Mouse (Mus musculus) B cell, adult 2 months (primary cell): Measurements from ENCODE around the gene Vmn2r51.
"Not testable (repeated sequence)": the region's sequence is repeated elsewhere in the genome, so short reads cannot be mapped to it uniquely, and the experiment has no call there.

ENCODE experiments used
- DNase-seq, 2 experiments: peaks; one replicate each; pipeline ENCODE4 v3.0.0; 2022

Gene Vmn2r51

DNA sequence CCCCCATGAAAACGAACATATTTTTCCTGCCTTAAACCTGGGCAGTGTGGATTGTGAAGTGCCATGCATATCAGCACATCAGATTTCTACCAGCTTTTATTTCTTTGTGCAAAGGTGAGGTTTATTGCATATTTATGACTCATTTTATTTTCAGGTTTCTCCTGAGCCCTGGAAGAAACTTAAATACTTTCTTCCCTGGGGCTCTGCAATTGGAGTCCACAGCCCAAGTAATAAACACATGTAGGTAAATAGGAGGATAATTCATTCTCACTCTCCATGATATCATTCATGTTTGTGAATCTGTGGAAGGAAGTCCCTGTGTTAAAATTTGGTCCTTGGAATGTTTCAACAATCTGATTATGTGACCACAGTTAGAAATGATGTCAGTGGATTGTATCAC is at the start of gene Vmn2r51:
Gene Vmn2r51 (minus strand): TSS at position 101 of the 400 bp plus-strand sequence.
- DNase-seq: not testable (repeated sequence)

- DNase-seq: not testable (repeated sequence)
Measured at GRCm38 (mm10) chr7:10053196-10053595, 52.3 kb downstream of the Vmn2r51 start, which contains the start of gene Vmn2r50. Vmn2r50 (minus strand) TSS chr7:10053296.
